Mouse (Mus musculus) kidney, postnatal 14 days (tissue): ENCODE measurements around the gene Sp1.

Source experiments
- DNase-seq: peaks from one replicate; pipeline ENCODE4 v3.0.0; 2022; ENCODE audit warnings: mixed read lengths

The Sp1 gene

DNA sequence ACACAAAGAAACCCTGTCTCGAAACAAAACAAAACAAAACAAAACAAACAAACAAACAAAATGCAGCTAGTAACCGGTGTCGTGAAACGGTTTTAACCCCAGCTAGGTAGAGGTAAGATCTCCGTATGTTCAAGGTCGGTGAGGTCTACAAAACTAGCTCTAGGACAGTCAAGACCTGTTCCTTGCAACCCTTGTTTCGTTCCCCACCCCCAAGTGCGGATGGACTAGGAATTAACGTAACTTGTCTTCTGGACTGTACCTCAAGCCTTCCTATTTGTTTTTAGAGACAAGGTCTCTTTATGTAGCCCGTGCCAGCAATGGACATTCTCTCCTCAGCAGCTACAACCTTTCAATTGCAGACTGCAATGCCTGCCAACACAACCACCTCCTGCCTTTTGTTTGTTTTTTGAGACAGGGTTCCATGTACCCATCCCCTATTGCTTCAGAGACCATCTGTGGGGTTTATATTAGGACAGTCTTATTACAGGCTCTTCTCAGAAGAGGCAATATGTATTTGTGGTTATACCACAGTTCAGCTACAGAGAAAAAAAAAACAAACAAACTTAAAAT lies 5.4 kb upstream of the Sp1 start:
- no peak for DNase-seq

DNA sequence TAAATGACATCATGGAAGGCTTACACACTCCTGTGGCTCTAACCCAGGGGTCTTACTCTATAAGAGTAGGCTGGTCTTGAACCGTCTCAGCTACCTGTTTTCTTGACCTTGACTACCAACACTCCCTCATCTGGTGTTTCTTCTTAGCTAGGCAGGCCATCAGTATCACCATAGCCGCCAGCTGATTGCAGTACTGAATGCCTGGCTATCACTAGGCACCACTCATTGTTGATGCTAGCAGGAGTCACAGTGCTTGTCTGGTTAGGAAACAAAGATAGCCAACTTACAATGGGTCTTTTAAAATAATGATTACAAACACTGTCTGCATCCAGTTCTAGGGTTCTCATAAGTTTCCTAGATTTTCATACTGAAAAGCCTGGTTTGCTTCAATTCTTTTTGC lies 4.7 kb upstream of the Sp1 start:
- no peak for DNase-seq

DNA sequence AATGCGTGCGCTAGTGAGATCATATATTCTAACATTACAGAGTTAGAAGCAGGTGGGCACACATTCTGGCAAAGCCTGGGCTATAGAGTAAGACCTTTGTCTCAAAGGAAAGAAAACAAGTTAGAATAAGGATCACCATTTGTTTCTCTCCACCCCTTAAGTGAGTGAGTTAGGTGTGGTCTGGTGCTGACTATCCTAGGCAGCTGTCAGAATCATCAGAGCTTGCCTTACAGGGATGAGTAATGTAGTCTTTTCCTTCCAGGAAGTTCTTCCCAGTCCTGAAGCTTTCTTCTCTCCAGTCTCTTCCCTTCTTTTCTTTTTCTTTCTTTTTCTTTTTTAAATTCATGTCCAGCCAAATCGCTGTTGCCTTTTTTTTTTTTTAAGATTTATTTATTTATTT lies 3.7 kb upstream of the Sp1 start:
- no peak for DNase-seq

DNA sequence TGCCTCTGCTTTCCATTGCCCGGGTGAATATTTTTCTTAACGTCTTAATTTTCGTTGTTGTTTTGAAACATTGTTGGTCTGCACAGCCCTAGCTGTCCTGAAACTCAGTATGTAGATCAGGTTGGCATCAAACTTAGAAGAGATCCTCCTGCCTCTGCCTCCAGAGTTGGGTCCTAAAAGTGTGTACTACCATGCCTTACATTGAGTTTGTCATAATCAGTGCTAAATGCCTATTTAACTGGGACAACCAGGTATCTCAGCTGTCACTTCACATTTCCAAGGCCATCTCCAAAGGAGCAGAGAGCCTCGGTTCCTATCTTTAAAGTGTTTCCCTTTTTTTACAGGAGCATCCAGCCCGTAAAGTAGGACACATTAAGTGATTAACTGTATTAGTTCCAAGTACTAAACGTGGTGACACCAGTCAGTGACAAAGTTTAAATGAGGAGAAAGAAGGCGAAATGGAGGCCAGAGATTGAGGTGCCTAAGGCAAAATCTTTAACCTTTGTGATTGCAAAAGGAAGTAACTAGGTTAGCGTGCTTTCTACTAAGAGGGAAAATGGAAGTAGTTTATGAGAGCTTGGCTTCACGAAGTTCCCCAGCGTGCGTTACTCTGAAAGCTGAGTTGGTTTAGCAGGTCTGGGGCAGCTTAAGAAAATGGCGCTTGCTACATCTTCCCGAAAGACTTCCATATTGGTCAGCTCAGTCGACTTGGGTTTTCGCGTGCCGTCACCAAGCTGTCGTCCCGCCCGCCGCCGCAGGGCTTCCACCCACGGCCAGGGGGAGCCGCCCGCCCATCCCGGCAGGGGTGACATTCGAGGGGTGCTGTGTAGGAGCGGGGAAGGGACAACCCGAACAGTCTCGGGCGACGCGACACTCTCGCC lies 1.1 kb upstream of the Sp1 start:
- no peak for DNase-seq

DNA sequence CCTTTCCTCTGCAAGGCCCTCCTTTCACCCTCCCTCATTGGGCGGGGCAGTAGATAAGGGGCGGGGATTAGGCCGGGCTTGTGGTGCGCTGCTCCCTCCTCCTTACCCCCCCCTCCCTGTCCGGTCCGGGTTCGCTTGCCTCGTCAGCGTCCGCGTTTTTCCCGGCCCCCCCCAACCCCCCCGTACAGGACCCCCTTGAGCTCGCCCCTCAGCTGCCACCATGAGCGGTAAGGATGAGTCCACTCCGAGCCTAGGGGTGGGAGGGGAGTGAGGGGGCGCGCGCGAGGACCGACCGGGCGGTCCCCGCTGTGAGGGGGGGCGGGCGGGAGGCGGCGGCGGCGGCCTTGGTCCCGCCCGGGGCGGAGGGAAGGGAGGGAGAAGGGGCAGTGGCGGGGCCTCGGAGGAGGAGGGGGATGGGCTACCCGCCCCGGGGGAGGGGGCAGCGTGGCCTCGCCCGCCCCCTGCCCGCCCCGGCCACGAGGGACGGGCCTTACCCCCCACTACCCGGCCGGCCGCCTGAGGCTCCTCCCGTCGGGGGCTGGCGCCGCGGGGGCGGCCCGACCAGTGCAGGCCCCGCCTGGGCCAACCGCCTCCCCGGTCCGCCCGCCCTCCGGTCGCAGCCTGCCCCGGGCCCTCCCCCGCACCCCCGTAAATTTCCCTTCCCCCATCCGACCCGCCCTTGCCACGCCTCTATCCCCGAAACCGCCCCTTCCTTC lies 411 bp downstream of the Sp1 start:
- peak; percentile 94 for DNase-seq

DNA sequence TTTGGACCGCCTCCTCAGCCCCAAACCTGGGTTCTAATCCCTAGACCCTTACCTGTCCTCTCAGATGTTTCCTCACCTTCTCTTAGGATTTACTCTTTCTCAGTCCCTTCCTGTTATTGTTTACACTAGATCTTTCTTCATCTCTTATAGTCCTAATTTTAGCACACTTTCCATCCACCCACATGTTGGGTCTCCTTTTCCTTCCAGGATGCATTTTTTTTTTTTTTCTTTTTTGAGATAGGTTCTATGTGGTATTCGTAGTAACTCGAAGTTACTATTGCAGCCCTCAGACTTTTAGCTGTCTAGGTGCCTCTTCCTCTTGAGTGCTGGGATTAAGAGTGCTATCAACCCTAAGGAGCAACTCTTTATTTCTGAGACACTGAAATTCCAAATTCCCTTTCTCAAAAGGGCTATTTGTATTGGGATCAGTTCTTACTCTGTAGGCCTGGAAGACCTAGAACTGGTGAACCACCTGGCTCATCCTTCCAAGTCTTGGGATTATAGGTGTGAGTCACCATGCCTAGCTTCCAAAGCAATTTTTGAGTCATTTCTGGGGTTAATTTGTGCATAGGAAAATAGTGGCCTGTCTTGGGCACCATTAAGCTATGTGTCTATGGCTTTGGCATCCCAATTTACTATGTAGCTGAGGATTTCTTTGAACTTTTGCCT lies 1.1 kb downstream of the Sp1 start:
- no peak for DNase-seq

DNA sequence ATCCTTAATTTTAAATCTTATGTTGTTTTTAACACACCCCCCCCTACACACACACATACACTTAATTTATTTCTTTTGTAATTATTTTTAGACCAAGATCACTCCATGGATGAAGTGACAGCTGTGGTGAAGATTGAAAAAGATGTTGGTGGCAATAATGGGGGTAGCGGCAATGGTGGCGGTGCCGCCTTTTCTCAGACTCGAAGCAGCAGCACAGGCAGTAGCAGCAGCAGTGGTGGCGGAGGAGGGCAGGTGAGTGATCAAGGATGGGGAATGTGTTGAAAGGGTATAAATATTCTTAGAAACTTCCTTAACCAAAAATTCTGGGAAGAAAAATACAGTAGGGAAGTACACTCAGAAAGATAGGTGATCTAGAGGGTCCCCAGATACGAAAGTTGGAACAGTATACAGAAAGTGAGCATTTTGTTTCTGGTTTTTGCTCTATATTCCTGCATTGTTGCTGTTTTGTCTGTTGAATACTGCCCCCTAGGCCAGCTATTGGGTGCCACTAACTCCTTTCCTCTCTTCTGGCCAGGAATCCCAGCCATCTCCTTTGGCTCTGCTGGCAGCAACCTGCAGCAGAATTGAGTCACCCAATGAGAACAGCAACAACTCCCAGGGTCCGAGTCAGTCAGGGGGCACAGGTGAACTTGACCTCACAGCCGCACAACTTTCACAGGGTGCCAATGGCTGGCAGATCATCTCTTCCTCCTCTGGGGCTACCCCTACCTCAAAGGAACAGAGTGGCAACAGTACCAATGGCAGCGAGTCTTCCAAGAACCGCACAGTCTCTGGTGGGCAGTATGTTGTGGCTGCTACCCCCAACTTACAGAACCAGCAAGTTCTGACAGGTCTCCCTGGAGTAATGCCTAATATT lies 2.0 kb downstream of the Sp1 start:
- DNase-seq = no peak

DNA sequence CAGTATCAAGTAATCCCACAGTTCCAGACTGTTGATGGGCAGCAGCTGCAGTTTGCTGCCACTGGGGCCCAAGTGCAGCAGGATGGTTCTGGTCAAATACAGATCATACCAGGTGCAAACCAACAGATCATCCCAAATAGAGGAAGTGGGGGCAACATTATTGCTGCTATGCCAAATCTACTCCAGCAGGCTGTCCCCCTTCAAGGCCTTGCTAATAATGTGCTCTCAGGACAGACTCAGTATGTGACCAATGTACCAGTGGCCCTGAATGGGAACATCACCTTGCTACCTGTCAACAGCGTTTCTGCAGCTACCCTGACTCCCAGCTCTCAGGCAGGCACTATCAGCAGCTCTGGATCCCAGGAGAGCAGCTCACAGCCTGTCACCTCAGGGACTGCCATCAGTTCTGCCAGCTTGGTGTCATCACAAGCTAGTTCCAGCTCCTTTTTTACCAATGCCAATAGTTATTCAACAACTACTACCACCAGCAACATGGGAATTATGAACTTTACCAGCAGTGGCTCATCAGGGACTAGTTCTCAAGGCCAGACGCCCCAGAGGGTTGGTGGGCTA lies 2.7 kb downstream of the Sp1 start:
- no peak for DNase-seq

DNA sequence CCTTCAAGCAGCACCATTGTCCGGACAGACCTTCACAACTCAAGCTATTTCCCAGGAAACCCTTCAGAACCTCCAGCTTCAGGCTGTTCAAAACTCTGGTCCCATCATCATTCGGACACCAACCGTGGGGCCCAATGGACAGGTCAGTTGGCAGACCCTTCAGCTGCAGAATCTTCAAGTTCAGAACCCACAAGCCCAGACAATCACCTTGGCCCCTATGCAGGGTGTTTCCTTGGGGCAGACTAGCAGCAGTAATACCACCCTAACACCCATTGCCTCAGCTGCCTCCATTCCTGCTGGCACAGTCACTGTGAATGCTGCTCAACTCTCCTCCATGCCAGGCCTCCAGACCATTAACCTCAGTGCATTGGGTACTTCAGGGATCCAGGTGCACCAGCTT lies 3.3 kb downstream of the Sp1 start:
- no peak for DNase-seq

DNA sequence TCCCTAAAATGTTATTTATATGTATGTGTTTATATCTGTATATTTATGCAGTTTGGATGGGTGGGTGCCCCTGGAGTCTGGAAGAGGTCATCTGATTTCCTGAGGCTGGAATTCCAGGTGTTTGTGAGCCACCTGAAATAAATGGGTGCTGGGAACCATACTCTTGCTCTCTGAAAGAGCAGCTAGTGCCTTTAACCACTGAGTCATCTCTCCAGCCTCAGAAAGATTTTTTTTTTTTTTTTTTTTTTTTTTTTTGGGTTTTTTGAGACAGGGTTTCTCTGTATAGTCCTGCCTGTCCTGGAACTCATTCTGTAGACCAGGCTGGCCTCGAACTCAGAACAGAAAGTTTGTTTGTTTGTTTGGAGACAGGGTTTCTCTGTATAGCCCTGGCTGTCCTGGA lies 5.1 kb downstream of the Sp1 start:
- no peak for DNase-seq

DNA sequence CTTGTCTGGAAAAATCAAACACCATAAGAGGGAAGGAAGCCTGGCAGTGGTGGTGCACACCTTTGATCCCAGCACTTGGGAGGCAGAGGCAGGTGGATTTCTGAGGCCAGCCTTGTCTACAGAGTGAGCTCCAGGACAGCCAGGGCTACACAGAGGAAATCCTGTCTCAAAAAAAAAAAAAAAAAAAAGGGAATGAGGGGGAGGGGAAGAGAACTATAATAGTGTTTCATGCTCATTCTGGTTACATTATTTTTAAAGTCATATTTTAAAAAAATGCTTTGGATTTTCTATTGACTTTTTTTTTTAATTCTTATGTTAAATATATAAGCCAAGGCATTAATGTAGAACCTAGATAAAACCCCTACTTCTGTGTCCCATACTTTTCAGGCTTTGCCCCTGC lies 7.7 kb downstream of the Sp1 start:
- DNase-seq = no peak

DNA sequence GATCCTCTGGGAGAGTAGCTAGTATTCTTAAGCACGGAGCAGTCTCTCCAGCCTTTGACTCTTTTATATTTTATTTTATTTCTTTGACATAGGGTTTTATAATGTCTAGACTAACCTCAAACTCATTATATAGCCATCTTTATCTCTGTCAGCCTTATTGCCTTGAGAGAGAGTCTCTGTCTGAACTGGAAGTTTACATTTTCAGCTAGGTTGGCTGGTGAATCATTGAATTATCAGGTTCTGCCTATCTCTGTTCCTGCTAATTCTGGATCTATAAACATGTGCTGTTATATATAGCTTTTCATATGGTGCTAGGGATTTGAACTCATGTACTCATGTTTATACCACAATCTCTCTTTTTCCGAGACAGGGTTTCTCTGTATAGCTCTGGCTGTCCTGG lies 11.6 kb downstream of the Sp1 start:
- no peak for DNase-seq

DNA sequence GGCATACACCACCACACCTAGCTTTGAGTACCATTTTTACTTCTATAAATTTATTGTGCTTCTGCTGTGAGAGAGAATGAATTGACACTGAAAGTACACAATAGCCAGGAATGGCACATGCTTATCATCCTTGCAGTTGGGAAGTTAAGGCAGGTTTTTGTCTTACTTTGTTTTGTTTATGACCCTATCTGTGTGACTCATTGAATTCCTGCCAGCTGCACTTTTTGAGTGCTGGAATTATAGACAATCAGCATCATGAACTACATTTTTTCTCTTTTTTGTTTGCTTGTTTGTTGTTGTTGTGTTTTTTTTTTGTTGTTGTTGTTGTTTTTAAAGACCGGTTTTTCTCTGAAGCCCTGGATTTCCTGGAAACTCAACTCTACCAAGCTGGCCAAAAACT lies 15.0 kb downstream of the Sp1 start:
- DNase-seq = no peak

DNA sequence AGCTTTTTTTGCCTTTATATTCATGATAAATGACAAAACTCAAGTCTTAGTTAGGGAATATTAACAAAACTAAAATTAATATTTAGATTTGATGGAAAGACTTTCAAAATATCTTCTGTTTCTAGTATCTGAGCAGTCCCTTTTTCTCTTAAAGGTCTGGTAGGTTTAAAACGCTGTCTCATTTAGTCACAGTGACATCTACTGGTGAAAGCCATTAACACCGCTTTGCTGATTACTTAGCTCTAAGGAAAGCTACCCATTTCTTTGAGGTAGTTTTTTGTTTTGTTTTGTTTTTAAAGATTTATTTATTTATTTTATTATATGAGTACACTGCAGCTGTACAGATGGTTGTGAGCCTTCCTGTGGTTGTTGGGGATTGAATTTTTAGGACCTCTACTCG lies 15.5 kb downstream of the Sp1 start:
- peak; percentile 67 for DNase-seq

DNA sequence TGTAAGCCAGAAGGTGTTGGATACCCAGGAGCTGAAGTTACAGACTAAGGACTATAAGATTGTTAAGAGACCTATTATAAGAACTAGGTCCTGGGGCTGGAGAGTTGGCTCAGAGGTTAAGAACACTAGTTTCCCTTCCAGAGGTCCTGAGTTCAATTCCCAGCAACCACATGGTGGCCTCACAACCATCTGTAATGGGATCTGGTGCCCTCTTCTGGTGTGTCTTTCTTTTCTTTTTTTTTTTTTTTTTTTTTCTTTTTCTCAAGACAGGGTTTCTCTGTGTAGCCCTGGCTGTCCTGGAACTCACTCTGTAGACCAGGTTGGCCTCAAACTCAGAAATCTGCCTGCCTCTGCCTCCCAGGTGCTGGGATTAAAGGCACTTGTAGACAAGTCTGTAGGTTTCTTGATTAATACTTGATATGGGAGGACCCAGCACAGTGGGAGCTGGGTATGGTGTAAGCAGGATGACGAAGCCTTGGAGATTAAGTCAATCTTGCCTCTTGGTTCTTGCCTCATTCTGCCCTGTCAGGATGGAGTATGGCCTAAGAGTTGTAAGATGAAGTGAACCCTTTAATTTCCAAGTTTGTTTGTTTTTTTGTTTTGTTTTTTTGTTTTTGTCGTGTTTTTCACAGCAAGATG lies 17.8 kb downstream of the Sp1 start:
- no peak for DNase-seq

DNA sequence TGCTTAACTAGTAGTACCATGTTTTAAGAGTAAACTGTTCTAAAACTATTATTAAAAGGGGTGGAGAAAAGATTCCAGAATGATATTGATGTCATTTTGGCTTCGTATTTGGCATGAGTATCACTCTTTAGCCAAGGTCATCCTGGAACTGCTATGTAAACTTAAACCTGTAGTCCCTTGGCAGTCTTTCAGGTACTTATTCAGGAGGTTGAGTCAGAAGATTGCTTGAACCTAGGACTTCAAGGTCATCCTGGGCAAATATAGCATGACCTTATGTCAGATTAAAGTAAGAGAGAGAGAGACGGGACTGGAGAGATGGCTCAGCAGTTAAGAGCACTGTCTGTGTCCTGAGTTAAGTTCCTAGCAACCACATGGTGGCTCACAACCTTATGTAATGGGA lies 18.7 kb downstream of the Sp1 start:
- DNase-seq = no peak

DNA sequence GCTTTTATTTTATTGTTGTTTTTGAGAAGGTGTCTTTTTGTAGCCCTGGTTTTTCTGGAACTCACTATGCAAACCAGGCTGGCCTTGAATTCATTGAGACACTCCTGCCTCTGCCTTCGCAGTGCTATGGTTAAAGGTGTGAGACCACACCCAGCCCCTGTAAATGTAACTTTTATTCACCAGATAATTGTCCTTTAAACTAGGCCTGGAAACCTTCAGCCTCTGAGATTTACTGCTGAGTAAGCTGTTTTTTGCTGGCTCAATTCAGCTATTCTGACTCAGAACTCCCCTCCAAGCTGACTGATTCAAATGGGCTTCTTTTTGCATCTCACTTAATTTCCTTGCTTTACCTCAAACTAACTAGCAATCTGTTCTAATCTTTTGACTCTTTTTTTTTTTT lies 21.0 kb downstream of the Sp1 start:
- no peak for DNase-seq

DNA sequence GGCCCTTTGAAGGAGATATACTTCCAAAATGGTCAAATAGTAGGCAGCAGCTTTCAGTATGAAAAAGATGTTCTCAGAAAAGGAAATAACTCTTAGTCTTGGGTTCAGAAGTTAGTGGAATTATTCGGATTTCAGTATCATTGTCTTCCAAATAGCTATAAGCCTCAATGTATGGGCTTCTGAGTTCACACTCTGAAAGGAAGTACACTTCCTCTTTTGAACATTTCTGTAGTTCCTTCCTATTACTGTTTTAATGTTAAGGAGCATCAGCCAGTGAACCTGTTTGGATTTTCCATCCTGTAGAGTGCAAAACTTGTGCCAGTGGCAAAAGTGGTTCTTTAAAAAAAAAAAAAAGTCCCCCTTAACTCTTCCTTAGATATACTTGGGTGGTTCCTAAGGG lies 26.1 kb downstream of the Sp1 start:
- no peak for DNase-seq

DNA sequence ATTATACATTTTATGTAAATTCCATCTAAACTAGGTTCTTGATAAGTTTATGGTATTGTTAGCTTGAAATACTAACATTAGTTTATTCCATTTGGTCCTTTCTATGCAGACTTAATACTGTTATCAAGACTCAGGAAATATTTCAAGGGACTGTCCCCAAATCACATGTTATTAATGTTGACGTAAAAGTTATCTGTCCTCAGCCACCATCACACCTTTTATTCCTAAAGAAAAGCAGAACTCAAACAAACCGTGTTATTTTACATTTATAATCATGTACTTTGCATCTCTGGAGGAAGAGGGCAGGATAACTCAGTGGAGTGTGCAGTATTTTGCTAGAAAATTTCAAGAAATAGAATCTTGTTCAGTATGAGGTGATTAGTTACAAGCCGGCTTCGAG lies 27.2 kb downstream of the Sp1 start:
- DNase-seq = no peak

DNA sequence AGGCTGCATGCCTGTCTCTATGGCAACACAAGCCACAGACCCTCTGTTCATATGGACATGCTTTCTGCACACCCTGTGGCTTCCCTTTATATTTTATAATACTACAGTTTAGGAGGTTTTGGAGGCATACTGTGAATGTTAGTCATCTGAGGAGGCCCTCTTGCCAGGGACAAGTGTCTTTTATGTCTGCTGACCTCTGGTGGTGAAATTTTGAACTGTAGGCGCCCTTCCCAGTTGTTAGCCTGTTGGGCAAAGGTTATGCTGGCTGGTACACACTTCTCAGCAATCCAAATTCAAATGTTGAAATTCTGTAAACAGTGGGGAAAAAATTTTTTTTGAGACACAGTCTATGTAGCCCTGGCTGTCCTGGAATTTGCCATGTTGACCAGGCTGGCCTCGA lies 36.5 kb downstream of the Sp1 start:
- peak; percentile 87 for DNase-seq

DNA sequence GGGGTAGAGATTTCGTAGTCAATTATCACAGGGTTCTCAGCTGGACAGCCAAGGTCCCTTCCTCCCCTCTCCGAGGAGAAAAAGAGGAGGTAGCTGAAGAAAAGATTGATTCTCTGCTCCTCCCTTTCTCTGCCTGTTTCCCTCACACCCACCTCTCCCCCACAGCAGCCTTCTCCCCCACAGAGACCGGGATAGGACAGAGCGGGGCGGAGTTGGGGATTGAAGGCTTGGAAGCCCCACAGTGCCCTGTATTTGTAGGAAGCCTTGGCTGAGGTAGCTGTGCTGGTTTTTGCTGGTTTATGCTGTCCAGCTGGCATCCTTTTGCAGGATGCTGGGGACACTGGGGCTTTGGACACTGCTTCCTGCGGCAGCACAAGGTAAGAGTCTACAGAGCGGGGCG lies 39.2 kb downstream of the Sp1 start, which contains the start of gene Amhr2:
Gene Amhr2 (plus strand): TSS at position 222 of the 400 bp plus-strand sequence.
- no peak for DNase-seq

DNA sequence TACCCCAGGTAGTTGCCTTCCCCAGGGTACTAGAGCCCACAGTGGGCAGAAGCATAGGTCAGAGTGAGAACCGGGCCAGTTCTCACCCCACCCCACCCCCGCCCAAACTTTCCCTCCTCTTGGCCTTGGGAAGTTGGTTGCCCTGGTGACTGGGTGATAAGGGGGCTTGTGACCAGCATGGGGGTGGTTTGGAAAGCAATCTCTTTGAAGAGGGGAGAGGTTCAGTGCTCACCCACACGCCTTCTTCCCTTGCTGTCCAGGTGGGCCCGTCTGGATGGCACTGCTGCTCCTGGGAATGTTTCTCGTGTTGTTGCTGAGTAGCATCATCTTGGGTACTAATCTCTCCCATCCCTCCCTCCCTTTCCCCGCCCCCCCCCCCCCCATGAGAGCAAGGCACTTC lies 40.5 kb downstream of the Sp1 start:
- DNase-seq = no peak
